Mouse (Mus musculus): ENCODE results near the gene Cobll1.

The Cobll1 gene

GRCm38 (mm10) chr2:65148928-65149327, 90.3 kb downstream of the Cobll1 start:
- no peak for DNase-seq (ENCODE audit: low read depth, low spot score)

DNA sequence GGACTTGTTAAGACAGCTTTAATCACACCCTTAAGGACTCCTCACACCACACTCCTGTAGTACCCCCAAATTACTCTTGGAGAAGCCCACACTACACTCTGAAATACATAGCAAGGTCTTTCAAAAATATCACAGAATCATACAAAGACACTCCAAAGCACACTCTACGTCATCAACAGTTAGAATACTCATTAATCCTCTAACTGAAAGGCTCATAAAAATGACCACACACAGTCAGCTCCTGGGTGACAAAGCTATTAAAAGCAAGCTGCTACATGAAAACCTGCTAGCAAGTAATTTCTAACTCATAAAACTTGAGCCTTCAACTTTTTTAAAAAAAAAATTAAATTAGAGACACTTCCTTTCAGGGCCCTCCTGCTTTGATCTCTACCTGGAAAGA, 91.8 kb downstream of the Cobll1 start:
- DNase-seq (ENCODE audit: low read depth, low spot score) = peak; percentile 57

DNA sequence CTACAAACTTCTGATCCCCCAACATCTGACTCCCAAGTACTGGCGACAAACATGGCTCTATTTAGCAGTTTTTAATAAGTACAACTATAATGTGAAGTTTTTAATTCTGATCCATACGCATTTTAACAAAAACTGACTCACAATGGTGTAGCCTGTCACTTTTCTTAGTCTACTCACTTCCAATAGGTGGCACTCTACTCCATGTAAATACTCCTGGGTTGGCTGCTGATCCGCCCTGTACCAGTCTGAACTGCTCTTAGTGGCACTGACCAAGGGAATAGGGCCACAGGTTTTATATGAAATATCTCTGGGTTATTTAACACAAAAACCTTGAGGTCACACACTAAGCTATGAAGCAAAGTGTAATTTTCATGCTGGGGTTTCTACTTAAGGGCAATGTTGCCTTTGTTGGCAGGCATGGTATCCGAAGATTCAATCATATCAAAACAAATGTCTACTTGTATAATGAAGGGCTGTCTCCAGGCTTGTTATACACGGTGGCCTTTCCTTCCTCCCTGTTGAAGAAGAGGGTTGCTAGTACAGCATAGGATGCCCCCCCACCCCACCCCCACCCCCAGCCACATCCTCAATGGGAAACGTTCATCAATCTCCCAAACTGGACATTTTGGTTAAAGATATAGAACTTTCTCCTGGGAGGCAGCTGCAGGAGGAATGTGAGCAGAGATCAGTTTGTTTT, 93.6 kb downstream of the Cobll1 start:
- peak; percentile 45 for DNase-seq (ENCODE audit: low read depth, low spot score)

DNA sequence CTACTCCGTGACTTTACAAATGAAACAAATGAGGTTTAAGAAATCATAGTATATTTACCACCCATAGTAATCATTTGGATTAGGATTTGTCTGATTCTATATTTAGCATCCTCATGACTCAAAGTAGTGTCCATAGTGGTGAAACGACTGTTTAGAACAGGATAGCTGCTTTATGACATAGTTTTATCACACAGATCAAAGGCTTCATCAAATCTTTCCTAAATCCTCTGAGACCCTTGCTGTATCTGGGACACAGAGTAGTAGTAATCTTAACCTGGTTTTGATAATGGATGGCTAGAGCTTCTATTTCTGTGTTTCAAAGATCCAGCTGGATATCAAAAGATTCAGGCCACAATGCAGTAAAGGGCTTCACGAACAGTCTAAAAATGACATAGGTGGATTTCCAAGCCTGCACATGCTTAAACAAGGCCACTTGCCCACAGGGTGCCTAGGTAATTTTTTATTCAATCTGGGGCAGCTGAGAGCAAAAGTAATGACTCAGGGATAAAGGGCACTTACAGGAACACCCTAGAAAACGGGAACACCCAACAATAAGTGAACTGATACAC, 98.0 kb downstream of the Cobll1 start:
- DNase-seq (ENCODE audit: low read depth, low spot score) = no peak

DNA sequence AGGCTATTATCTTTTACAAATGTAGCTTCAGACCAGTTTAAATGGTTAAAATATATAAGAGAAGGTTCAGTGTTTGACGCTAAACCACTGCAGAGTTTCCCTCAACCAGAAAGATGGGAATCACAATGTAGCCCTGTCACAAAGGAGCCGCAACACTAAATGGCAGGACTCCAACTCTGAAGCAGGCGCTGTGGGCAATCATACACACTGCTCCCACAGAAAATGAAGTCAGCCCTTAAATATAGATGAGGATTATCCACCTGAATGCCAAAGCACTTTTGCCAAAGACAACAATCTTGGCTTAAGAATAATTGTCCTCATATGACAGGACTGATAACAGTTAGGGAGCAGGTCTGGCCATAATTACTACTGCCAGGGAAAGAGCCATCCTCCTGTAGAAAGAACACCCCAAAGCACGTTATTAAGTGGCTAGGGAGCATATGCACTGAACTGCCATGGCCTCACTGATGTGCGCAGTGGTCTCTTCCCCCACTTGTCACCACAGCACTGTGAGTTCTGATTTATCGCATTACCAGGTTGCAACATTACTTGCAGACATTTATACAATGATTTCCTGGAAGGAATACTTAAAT, 98.8 kb downstream of the Cobll1 start:
- DNase-seq (ENCODE audit: low read depth, low spot score) = no peak

DNA sequence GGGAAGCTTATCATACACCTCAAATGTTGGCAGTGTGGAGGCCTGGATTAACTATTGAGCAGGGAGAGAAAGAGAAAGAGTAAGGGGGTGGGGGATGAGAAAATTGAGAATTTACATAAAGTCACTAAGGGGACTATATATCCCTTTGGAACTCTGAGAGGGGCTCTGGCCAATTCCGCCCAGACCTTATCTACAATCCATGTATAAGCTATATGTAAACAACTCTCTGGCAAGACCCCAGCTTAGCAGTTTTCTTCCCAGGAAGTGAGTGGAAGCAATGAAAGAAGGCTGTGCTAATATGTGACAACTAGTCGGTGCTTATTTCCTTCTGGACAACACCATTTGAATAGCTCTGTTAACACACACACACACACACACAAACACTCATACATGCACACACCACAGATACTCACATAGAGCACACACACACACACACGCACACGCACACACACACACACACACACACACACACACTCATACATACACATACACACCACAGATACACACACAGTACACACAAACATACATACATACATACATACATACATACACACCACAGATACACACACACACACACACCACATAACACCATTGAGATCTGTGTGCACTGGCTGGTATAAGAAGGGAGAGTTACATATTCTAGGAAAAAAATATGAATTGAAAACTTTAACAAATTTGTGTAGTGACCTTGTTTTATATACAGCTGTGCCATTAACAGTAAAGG, 99.4 kb downstream of the Cobll1 start:
- DNase-seq (ENCODE audit: low read depth, low spot score) = no peak

DNA sequence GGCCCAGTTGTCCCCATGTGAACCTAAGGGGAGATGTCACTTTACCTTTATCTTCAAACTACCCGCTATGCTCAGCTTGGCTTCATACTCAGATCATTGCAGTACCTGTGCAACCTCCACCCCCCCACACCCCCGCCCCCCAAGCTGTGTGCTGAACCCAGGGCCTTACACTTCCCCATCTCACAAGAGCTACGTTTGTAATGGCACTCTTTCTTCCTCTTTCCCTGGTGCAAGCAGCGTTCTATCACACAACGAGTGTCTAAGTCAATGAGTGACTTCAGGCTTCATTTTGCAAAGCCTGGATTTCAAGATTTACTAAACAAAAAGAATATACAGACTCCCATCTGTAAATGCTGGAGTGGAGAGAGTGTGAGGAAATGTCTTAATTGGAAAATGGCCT, 100.2 kb downstream of the Cobll1 start:
- no peak for DNase-seq (ENCODE audit: low read depth, low spot score)

DNA sequence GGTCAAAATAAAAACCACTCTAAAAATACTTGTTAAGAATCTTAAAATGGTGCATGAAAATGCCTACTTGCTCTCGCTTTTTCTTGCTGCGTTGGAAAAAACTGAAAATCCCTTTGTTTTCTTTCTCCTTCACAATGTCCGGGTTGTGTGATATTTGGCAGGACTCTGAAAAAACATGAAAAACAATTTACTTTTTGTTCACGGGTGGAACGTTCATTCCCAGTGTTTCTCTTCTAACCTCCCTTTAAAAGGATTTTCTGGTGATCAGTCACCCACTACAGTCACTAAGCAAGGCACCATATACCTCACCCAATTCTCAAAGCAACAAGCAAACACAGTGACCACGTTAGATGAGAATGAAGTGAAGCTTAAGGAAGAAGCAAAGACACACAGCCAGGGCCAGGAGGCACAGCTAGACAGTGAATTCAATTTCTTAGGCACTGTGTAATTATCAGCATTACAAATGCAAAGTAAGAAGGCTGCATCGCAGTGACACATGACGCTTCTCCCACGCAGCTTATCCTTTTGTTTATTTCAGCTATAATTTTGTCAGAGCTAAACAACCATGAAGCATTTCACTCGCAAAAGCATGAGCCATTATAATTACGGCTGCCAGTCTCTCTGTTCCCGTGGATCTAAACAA, 112.9 kb downstream of the Cobll1 start:
- no peak for DNase-seq (ENCODE audit: low read depth, low spot score)

DNA sequence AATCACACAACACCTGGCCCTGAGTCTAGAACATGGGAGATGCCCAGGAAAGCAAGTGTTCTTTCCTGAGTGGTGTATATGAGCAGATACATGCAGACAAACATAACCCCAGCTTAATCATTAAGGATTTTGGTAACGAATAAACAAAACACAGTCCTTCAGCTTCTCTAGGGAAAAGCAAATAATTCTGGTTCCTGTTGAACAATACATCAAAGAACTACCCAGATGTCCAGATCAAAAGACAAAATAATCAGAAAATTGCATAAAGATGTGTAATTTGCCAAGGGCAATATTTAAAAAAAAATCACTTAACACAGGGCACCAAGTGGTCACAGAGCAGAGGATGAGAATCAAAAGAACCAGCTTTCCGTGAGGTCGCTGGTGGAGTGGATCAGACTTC, 115.5 kb downstream of the Cobll1 start:
- no peak for DNase-seq (ENCODE audit: low read depth, low spot score)

DNA sequence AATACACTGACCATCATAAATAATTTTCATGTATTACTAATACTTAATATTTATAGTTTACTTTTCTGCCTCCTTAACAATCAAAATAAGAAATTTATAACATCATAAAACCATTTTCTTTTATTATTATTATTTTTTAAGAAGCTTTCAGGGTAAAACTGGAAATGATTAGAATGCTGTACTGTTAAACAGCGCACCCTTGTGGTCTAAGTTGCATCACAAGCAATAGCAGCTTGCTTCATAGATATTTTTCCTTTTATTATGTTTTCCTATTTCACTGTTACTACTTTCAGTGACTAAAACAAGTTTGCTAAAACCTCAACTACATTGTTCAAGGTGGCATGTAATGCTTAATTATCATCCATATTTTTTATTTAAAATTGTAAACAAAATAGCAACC, 117.8 kb downstream of the Cobll1 start:
- peak; percentile 42 for DNase-seq (ENCODE audit: low read depth, low spot score)

- DNase-seq (ENCODE audit: low read depth, low spot score) = no peak
Measured at GRCm38 (mm10) chr2:65121012-65121411, 118.2 kb downstream of the Cobll1 start.

DNA sequence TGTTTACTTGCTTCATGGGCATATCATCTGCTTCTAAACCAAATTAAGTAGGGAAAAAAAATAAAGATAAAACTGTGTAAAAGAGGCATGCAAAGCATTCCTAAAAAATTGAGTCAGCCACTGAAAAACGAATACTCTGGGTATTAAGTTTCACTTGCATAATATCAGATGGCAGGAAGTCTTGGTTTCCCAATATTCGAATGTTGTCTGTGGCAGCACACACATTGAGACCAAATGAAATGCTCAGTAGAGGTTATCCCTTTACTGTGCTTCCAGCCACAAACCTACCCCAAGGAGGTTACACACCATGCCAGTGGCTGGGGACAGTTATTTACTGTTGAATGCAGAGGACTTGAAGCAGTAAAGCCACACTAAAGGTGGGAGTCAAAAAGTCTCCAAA, 119.1 kb downstream of the Cobll1 start:
- peak; percentile 11 for DNase-seq (ENCODE audit: low read depth, low spot score)

GRCm38 (mm10) chr2:65119667-65120066, 119.5 kb downstream of the Cobll1 start:
- peak; percentile 40 for DNase-seq (ENCODE audit: low read depth, low spot score)

GRCm38 (mm10) chr2:65119076-65119475, 120.1 kb downstream of the Cobll1 start:
- DNase-seq (ENCODE audit: low read depth, low spot score) = no peak

GRCm38 (mm10) chr2:65117859-65118258, 121.3 kb downstream of the Cobll1 start:
- DNase-seq (ENCODE audit: low read depth, low spot score) = no peak

- DNase-seq (ENCODE audit: low read depth, low spot score) = no peak
Measured at GRCm38 (mm10) chr2:65116428-65117125, 122.6 kb downstream of the Cobll1 start.

DNA sequence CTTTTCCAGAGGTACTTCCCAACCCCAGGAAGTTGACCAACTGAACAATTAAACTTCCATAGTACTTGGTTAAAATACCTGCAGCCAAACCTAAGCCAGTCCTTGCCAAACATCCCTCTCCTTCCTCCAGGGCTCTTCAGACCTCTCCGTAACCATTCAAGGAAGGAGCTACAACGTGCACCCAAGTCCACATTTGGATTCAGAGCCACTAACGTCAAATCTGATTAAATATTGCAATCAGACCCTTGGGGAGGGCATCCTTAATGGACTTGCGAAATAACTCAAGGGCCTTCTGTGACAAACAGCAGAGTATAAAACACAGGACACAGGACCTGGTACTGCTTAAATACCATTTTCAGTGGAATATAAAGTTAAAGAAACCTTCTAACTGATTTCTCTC, 126.0 kb downstream of the Cobll1 start:
- no peak for DNase-seq (ENCODE audit: low read depth, low spot score)

DNA sequence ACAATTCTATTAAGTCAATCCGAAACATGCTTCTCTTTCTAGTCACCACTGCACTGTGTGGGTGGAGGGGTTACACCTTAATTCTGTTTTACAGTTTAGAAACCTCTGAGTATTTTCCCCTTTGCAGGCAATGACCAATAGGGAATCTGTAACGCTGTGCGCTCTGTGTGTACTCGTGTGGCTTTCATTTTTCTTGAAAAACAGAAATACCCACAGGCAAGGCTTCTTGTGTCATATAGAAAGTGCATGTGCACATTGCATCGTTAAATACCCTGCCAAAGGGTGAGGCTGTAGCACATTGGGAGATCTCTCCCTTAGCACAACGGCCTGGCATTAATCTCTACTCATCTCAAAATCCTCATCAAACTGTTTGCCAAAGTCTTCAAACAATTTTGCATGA, 134.6 kb downstream of the Cobll1 start:
- DNase-seq (ENCODE audit: low read depth, low spot score) = no peak

- DNase-seq (ENCODE audit: low read depth, low spot score) = no peak
Measured at GRCm38 (mm10) chr2:65103801-65104200, 135.4 kb downstream of the Cobll1 start.

DNA sequence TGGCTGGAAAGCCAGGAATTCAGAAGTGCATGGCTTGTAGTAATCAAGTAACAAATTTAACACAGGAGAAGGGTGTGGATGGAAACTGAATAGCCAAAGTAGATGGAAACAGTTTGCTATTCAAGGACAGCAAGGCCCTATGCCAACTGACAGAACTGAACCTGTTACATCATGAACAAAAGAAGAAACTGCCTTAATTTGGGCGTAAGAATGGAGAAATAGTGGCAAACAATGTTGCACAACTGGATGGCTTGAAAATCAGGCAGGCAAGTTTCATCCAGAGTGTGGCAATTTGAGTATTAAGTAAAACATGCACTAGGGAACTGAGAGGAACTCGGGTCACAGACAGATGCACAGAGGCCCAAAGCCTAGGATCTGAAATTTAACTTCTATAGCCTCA, 137.8 kb downstream of the Cobll1 start:
- no peak for DNase-seq (ENCODE audit: low read depth, low spot score)

- no peak for DNase-seq (ENCODE audit: low read depth, low spot score)
Measured at GRCm38 (mm10) chr2:65100001-65100400, 139.2 kb downstream of the Cobll1 start.

DNA sequence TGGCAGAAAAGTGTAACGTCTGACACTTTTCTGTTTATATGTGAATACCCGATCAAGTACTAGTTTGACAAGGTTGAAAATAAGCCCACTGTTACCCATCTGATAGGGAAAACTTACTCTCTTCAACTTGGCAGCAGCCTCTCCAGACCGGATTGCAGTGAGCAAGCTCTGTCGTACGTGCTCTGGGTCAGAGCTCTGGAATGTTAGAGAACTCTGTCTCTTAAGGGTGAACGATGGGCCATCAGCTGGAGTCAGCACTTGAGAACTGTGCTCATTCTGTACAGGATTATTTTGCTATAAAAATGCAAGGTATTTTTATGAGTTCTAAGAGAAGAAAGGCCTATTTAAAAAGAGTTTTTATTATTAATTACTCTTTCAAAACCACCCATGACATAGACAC, 143.6 kb downstream of the Cobll1 start:
- no peak for DNase-seq (ENCODE audit: low read depth, low spot score)

Data from forelimb bud, embryonic 11.5 days (tissue).